Mouse (Mus musculus): ENCODE data around the gene Rgs3.

The Rgs3 gene

GRCm38 (mm10) chr4:62726282-62726937 is 166.8 kb downstream of the Rgs3 start:
- no peak for DNase-seq (ENCODE audit: low spot score)

GRCm38 (mm10) chr4:62727541-62728303 is 168.1 kb downstream of the Rgs3 start:
- DNase-seq (ENCODE audit: low spot score), result peak; percentile 58

DNA sequence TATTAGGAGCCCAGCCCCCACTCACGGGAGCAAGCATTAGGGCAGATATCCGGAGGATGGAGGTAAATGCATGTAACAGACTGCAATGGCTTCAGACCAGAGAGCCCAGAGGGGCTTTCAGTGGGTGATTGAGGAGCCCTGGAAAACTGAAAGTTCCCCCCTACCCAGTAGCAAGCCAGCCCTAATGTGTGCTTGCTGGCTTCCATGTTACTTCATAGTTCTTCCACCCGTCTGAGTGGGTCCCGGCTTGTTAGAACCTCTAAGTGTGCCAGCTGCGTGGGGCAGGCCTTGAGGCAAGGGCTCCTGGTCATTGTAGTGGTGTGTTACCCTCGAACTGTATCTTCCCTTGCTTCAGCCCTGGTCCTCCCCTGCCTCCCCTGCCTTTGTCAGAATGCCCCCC is 168.8 kb downstream of the Rgs3 start:
- DNase-seq (ENCODE audit: low spot score), result no peak

DNA sequence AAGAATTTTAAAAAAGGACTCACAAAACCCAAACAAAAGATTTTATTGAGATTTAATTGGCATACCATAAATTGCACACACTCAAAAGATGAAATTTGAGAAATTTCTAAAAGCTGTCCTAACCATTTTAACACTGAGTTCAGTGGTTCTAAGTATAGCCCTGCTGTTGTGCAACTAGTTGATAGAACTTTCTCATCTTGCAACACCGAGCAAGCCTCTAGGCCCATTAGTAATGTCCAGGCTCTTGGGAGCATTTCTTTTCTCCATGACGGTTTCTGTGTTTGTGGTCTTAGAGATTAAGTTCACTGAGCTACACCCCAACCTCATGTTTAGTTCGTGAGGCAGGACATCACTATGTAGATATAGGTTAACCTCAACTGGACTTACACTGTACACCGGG is 169.5 kb downstream of the Rgs3 start:
- DNase-seq (ENCODE audit: low spot score), result no peak

DNA sequence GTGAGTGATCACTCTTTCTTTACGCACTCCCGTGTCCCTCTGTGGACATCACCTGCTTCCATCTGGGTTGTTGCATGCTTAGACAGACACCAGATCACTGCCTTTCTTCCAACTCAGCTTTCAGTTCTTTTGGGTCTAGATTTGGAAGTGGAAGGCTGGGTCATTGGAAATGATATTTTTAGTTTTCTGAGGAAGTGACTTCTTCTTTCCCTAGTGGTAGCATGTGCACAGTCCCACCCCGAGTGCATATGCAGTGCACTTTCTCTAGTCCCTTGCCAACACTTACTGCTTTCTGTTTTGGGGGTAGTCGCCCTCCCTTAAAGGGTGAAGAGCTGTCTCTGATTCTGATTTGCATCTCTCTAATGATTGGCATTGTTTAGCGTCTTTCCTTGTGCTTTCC is 170.3 kb downstream of the Rgs3 start:
- no peak for DNase-seq (ENCODE audit: low spot score)

DNA sequence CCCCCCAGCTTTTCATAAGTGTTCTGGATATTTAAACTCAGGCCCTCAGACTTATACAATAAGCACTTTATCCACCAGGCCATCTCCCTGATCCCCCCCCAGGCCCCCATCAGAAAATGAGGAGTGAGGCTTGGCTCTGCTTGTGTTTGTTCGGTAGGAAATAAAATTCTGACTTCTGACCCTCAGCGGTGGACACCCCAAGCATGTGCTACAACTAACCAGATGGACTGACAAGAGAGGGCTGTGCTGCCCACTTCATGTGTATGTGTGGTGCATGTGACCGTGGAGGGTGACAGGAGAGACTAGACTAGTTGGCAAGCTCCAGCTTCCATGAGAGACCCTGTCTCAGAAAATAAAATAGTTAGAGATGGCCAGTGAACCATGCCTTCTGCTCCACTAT is 171.2 kb downstream of the Rgs3 start:
- DNase-seq (ENCODE audit: low spot score), result no peak

DNA sequence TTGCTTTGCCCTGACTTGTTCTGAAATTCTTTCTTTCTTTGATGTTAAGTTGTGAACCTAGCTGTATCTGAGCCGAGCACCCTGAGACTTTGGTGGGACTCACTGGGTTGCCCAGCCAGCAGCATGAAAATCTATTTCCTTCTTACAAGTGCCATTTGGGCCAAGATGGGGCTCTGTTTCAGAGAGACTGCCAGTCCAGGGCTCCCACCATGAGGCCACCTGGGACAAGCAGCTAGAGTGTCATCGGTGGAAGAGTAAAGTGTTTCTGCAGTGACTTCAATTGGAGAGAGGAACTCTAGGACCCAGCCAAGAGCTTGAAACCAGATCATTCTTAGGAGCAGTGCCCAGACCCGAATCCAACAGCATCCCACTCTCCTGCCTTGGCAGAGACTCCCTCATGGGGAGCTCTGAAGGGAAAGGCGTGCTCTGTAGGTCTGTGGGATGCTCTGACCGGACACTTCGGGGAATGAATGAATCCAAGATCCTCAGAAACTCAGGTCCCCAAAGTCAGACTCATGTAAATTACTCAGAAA is 171.9 kb downstream of the Rgs3 start:
- DNase-seq (ENCODE audit: low spot score), result no peak

GRCm38 (mm10) chr4:62732096-62732495 is 172.4 kb downstream of the Rgs3 start:
- no peak for DNase-seq (ENCODE audit: low spot score)

GRCm38 (mm10) chr4:62732840-62733239 is 173.2 kb downstream of the Rgs3 start:
- no peak for DNase-seq (ENCODE audit: low spot score)

GRCm38 (mm10) chr4:62733938-62734337 is 174.3 kb downstream of the Rgs3 start:
- DNase-seq (ENCODE audit: low spot score), result no peak

DNA sequence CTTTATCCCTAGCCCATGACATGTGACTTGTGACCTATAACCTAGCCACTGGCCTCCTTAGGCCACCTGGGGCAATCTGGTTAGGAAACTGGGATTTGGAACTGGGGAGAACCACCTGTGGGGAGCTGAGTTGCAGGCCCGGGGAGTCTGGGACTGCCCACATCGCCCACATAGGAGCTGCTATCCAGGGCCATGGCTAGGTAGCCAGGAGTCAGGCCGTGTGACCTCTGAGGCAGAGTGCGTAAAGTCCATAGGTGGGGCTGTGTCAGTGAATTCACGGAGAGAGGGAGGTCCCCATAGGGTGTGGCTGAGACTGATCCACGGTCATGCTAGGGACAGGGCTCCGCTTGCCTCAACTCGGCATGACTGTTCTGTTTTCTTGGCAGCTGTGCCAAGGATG is 175.6 kb downstream of the Rgs3 start:
- no peak for DNase-seq (ENCODE audit: low spot score)

DNA sequence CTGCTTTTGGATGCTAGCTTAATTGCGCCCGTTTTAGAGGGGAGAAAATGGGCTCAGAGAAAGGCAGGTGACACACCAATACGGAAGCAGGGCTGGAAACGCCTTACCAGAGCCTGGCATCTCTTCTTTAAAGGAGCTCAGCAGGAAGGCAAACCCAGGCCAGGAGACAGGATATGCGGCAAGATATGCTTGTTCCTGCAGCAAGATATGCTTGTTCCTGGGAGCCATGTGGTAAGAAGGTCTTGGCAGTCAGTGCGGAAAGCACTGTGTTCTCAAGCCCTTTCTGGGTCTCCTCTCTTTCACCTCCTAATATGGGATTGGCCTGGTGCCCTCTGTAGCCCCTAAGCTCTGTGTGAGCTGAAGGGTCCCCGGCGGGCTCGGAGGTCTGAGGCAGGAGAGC is 176.2 kb downstream of the Rgs3 start:
- DNase-seq (ENCODE audit: low spot score), result no peak

- DNase-seq (ENCODE audit: low spot score), result no peak
Measured at GRCm38 (mm10) chr4:62736421-62736820, 176.8 kb downstream of the Rgs3 start.

- no peak for DNase-seq (ENCODE audit: low spot score)
Measured at GRCm38 (mm10) chr4:62736904-62737303, 177.3 kb downstream of the Rgs3 start.

DNA sequence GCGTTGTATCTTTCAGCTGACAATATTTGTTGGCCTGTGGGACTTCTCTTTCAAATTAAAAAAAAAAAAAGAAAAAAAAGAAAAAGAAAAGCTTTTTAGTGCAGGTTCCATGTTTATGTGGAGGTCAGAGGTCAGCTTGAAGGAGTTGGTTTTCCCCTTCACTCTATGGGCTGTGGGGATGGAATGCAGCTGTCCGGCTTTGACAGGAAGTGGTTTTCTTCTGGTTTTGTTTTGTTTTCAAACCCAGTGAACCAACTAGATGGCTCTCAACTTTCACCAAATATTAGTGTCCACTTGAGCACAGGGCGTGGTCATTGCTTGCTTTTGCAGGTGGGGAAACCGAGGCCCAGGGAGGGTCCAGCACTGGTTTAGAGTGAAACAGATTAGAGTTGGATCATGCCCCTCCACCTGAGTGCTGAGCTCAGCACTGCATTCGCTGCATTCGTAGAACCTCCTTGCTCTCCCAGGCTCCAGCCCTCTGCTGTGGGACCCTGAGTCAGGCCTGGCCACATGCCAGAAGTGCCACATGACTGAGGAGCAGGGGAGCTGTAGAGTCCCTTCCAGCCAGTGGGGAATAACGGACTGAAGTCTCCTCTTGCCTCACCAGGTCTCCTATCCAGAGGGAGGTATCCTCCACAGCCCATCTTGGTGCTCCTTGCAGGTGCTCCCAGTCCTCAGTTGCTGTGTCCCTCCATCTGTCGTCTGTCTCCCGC is 178.5 kb downstream of the Rgs3 start:
- DNase-seq (ENCODE audit: low spot score), result no peak

GRCm38 (mm10) chr4:62738996-62739395 is 179.3 kb downstream of the Rgs3 start:
- no peak for DNase-seq (ENCODE audit: low spot score)

- no peak for DNase-seq (ENCODE audit: low spot score)
Measured at GRCm38 (mm10) chr4:62739591-62739990, 179.9 kb downstream of the Rgs3 start.

- DNase-seq (ENCODE audit: low spot score), result no peak
Measured at GRCm38 (mm10) chr4:62740282-62741054, 180.8 kb downstream of the Rgs3 start.

- no peak for DNase-seq (ENCODE audit: low spot score)
Measured at GRCm38 (mm10) chr4:62741055-62741453, 181.4 kb downstream of the Rgs3 start.

- no peak for DNase-seq (ENCODE audit: low spot score)
Measured at GRCm38 (mm10) chr4:62741601-62742000, 182.0 kb downstream of the Rgs3 start.

DNA sequence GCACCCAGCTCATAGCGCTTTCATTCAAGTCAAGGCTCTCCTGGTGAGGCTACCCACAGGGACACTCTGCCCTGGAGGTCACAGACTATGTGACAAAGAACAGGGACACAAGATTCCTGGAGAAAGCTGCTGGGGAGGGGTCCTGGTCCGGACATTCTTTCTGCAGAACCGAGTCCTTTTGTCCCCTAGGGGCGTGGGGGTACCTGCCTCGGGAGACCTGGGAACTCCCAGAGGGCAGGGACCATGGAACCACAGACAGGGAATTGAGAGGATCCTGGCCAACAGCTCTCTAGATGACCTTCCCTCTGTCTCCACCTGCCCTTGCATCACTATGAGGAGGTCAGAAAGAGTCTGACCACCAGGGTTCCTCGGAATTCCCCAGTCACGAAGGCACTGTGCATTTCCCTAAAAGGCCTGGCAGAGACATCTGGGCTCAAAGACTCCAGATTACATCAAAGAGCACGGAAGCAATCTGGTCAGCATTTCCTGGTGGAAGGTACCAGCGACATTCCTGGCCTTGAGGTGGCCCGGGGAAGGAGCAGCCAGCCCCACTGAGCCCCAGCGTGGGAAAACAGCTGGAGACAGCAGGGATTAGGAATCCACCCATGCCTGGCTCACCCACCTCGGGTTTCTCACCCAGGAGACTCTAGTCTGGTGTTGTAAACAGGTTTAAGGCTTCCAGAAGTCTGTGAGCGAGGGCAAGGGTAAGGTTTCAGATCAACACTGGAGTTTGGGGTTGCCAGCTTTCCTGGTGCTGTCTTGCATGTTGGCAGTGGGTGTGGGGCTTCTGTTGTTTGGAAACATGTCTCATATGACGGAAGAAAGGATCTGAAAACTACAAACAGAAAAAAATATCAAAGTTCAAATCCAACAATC is 183.5 kb downstream of the Rgs3 start:
- no peak for DNase-seq (ENCODE audit: low spot score)

All from testis, postnatal 14 days (tissue).